Mouse (Mus musculus) stomach, postnatal 0 days (tissue): ENCODE measurements around the gene Cul9.

Experiments
- CTCF ChIP-seq: IDR thresholded peaks from 2 replicates; pipeline ENCODE4 v1.5.1; 2016; ENCODE audit warnings: antibody characterized with exemption, low read depth, mild to moderate bottlenecking, moderate library complexity
- EP300 ChIP-seq: optimal IDR thresholded peaks from 2 replicates; pipeline ENCODE3; 2016; ENCODE audit warnings: antibody characterized with exemption

GRCm38 (mm10) chr17:46552151-46552550 lies 6.0 kb upstream of the Cul9 start:
- TF ChIP-seq CTCF, result no peak
- no peak for TF ChIP-seq EP300
